Mouse (Mus musculus): ENCODE data around the gene Ap3b1. TPM values are rescaled to one million over a fixed set of nuclear protein-coding genes. Genes with fewer than 3 reads are reported as not detected.
A peak's percentile ranks its signal among the peaks of the same experiment; 100 is the strongest.

The Ap3b1 gene
- polyA plus RNA-seq, 1 experiment from 2014 or later: 41.3 TPM

GRCm38 (mm10) chr13:94573833-94574232 is 215.1 kb downstream of the Ap3b1 start:
- H3K27me3 ChIP-seq (ENCODE audit: control insufficient read depth, insufficient read depth, low read length): peaks cover 26% of the 10 kb centered on the region
- H3K36me3 ChIP-seq (ENCODE audit: control insufficient read depth, insufficient read depth, low read length): no peaks in the 10 kb centered on the region
- H3K9ac ChIP-seq (ENCODE audit: low read length): no peak overlapping the region
- no peak for ATAC-seq (replicated peaks; ENCODE audit: low FRiP score)
- no peak overlapping the region for H3K4me3 ChIP-seq (ENCODE audit: low read depth, low read length)
- H3K9me3 ChIP-seq (ENCODE audit: control insufficient read depth, low read length): no peaks in the 10 kb centered on the region
- H3K4me2 ChIP-seq (ENCODE audit: low read depth, low read length, severe bottlenecking): no peak overlapping the region
- H3K27ac ChIP-seq (ENCODE audit: low read depth, low read length): no peak overlapping the region
- H3K4me1 ChIP-seq (replicated peaks; ENCODE audit: control insufficient read depth, insufficient read depth, low read length): peaks cover 18% of the 10 kb centered on the region
- 98% methylated on average over 7 of the region's 7 CpGs for WGBS
- DNase-seq (ENCODE audit: low spot score): no peak

GRCm38 (mm10) chr13:94575607-94576398 is 217.0 kb downstream of the Ap3b1 start:
- H3K36me3 ChIP-seq (ENCODE audit: control insufficient read depth, insufficient read depth, low read length): no peaks in the 10 kb centered on the region
- no peaks in the 10 kb centered on the region for H3K9me3 ChIP-seq (ENCODE audit: control insufficient read depth, low read length)
- 3% methylated on average over 17 of the region's 17 CpGs for WGBS
- no peak overlapping the region for H3K9ac ChIP-seq (ENCODE audit: low read length)
- H3K4me2 ChIP-seq (ENCODE audit: low read depth, low read length, severe bottlenecking): peak overlapping the region; percentile 28; the same call in 1 of the 2 replicates
- peaks cover 26% of the 10 kb centered on the region for H3K27me3 ChIP-seq (ENCODE audit: control insufficient read depth, insufficient read depth, low read length)
- DNase-seq (ENCODE audit: low spot score) (peak; percentile 69), ATAC-seq (replicated peaks; ENCODE audit: low FRiP score) (peak; percentile 86)
- peak overlapping the region; percentile 53; the same call in 1 of the 2 replicates for H3K27ac ChIP-seq (ENCODE audit: low read depth, low read length)
- peaks cover 18% of the 10 kb centered on the region for H3K4me1 ChIP-seq (replicated peaks; ENCODE audit: control insufficient read depth, insufficient read depth, low read length)
- H3K4me3 ChIP-seq (ENCODE audit: low read depth, low read length): no peak overlapping the region

DNA sequence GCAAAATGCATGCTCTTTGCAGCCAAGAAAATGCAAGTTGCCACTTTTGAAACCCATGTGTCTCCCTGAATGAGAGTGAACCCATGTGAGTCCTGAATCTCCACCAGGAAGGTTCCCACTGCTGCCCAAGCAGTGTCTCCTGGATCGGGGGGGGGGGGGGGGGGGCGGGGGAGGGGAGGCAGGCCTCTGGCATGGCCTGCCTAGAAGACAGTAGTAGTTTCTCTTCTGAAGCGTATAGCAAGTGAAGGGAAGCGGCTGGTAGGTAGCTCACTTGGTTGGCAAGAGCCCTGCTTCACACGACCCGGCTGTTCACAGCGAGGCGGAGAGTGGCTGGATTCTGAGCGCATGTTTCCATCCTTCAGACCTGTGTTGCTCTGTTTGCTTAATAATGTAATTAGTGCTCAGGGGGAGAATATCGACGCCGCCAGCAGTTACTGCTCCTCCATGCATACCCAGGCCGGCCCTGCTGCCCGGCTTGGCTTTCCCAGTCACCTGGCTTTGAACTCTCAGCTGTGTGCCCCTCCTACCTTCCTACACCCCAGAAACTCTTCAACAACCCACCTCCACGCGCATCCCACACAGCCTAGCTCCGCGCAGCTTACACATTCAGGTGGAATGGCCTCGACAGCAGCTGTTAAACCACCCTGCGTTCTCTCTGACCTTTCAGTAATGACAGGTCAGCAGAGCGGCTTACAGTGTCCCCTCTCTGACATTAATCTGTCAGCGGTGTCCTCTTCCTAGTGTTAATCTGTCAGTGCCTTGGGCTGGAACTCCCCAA is 217.8 kb downstream of the Ap3b1 start:
- DNase-seq (ENCODE audit: low spot score) (peak; percentile 62), ATAC-seq (replicated peaks; ENCODE audit: low FRiP score) (peak; percentile 55; the same call in 1 of the 2 replicates)
- Histone ChIP-seq H3K36me3 (ENCODE audit: control insufficient read depth, insufficient read depth, low read length) (no peaks in the 10 kb centered on the region), H3K9me3 (ENCODE audit: control insufficient read depth, low read length) (no peaks in the 10 kb centered on the region), H3K27me3 (ENCODE audit: control insufficient read depth, insufficient read depth, low read length) (peaks cover 26% of the 10 kb centered on the region), H3K4me3 (ENCODE audit: low read depth, low read length) (no peak overlapping the region), H3K4me1 (replicated peaks; ENCODE audit: control insufficient read depth, insufficient read depth, low read length) (peaks cover 18% of the 10 kb centered on the region), H3K9ac (ENCODE audit: low read length) (no peak overlapping the region), H3K4me2 (ENCODE audit: low read depth, low read length, severe bottlenecking) (peak overlapping the region; percentile 26; the same call in 1 of the 2 replicates), H3K27ac (ENCODE audit: low read depth, low read length) (peak overlapping the region; percentile 53; the same call in 1 of the 2 replicates)
- 9% methylated on average over 20 of the region's 22 CpGs for WGBS

DNA sequence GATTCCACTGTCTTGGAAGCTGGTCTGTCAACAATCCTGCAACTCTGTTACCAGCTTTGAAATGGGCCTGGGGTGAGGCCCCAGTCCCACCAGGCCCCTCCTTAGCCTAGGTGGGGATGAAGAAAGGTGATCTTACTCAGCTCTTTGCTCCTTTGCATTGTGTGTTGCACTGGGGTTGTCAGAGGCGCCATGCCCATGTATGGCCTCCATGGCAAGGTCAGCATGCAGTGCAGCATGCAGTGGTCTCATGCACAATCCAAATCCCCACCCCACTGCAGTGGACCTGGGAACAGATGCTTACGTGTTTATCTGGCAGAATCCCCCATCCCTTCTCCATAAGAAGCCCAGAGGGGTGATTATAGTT is 218.4 kb downstream of the Ap3b1 start:
- peaks cover 18% of the 10 kb centered on the region for H3K4me1 ChIP-seq (replicated peaks; ENCODE audit: control insufficient read depth, insufficient read depth, low read length)
- peak; percentile 49 for DNase-seq (ENCODE audit: low spot score)
- H3K4me3 ChIP-seq (ENCODE audit: low read depth, low read length): no peak overlapping the region
- no peak overlapping the region for H3K9ac ChIP-seq (ENCODE audit: low read length)
- 57% methylated on average over 2 of the region's 2 CpGs for WGBS
- no peak overlapping the region for H3K27ac ChIP-seq (ENCODE audit: low read depth, low read length)
- H3K36me3 ChIP-seq (ENCODE audit: control insufficient read depth, insufficient read depth, low read length): no peaks in the 10 kb centered on the region
- no peak overlapping the region for H3K4me2 ChIP-seq (ENCODE audit: low read depth, low read length, severe bottlenecking)
- peaks cover 24% of the 10 kb centered on the region for H3K27me3 ChIP-seq (ENCODE audit: control insufficient read depth, insufficient read depth, low read length)
- no peaks in the 10 kb centered on the region for H3K9me3 ChIP-seq (ENCODE audit: control insufficient read depth, low read length)
- ATAC-seq (replicated peaks; ENCODE audit: low FRiP score): no peak

GRCm38 (mm10) chr13:94595289-94595688 is 236.5 kb downstream of the Ap3b1 start:
- no peak overlapping the region for H3K9ac ChIP-seq (ENCODE audit: low read length)
- DNase-seq (ENCODE audit: low spot score): peak; percentile 59
- H3K27ac ChIP-seq (ENCODE audit: low read depth, low read length): no peak overlapping the region
- H3K36me3 ChIP-seq (ENCODE audit: control insufficient read depth, insufficient read depth, low read length): no peaks in the 10 kb centered on the region
- peaks cover 73% of the 10 kb centered on the region for H3K27me3 ChIP-seq (ENCODE audit: control insufficient read depth, insufficient read depth, low read length)
- H3K4me3 ChIP-seq (ENCODE audit: low read depth, low read length): no peak overlapping the region; the same call in 1 of the 2 replicates
- H3K9me3 ChIP-seq (ENCODE audit: control insufficient read depth, low read length): no peaks in the 10 kb centered on the region
- H3K4me1 ChIP-seq (replicated peaks; ENCODE audit: control insufficient read depth, insufficient read depth, low read length): peaks cover 7% of the 10 kb centered on the region
- peak; percentile 55; the same call in 1 of the 2 replicates for ATAC-seq (replicated peaks; ENCODE audit: low FRiP score)
- WGBS: 2% methylated on average over 14 of the region's 14 CpGs
- peak overlapping the region; percentile 37; the same call in 1 of the 2 replicates for H3K4me2 ChIP-seq (ENCODE audit: low read depth, low read length, severe bottlenecking)

DNA sequence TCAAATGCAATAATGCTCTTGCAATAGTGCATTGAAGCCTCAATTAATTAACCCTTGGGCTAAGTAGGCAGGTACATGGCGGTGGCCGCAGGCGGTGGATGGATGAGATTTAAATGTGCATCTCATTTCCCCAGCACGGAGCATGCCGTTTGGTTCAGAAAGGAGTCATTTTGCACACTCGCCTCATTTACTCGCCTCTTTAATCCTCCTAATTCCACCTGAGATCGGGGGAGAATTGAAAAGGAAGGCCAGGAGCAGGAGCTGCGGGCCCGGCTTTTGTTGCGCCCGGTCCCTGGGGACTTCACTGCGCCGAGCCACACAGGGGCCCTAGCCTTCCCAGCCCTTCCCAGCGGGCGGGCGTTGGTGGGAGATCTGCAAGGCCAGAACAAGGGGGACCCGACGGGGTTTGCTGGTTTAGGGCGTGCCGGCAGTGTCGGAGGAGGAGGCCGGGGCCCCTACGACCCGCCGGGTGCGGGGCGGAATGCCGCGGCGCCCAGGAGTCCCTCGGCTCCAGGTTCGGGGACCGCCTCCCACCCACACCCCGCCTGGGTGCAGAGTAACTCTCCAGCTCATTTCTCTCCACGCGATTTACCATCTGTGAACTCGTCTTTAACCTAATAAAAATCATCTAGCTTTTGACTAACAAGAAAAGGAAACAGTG is 237.1 kb downstream of the Ap3b1 start:
- peaks cover 7% of the 10 kb centered on the region for H3K4me1 ChIP-seq (replicated peaks; ENCODE audit: control insufficient read depth, insufficient read depth, low read length)
- H3K36me3 ChIP-seq (ENCODE audit: control insufficient read depth, insufficient read depth, low read length): no peaks in the 10 kb centered on the region
- under 1% methylated on average over 38 of the region's 38 CpGs for WGBS
- H3K9ac ChIP-seq (ENCODE audit: low read length): no peak overlapping the region
- no peak overlapping the region for H3K27ac ChIP-seq (ENCODE audit: low read depth, low read length)
- peak overlapping the region; percentile 19 for H3K4me3 ChIP-seq (ENCODE audit: low read depth, low read length)
- H3K27me3 ChIP-seq (ENCODE audit: control insufficient read depth, insufficient read depth, low read length): peaks cover 77% of the 10 kb centered on the region
- DNase-seq (ENCODE audit: low spot score) (peak; percentile 68), ATAC-seq (replicated peaks; ENCODE audit: low FRiP score) (peak; percentile 60; the same call in 1 of the 2 replicates)
- H3K4me2 ChIP-seq (ENCODE audit: low read depth, low read length, severe bottlenecking): peak overlapping the region; percentile 37
- H3K9me3 ChIP-seq (ENCODE audit: control insufficient read depth, low read length): no peaks in the 10 kb centered on the region

- Histone ChIP-seq H3K9ac (ENCODE audit: low read length) (no peak overlapping the region), H3K4me1 (replicated peaks; ENCODE audit: control insufficient read depth, insufficient read depth, low read length) (peaks cover 7% of the 10 kb centered on the region), H3K36me3 (ENCODE audit: control insufficient read depth, insufficient read depth, low read length) (no peaks in the 10 kb centered on the region), H3K4me2 (ENCODE audit: low read depth, low read length, severe bottlenecking) (peak overlapping the region; percentile 37), H3K9me3 (ENCODE audit: control insufficient read depth, low read length) (no peaks in the 10 kb centered on the region), H3K27me3 (ENCODE audit: control insufficient read depth, insufficient read depth, low read length) (peaks cover 81% of the 10 kb centered on the region), H3K4me3 (ENCODE audit: low read depth, low read length) (peak overlapping the region; percentile 19), H3K27ac (ENCODE audit: low read depth, low read length) (no peak overlapping the region)
- no peak for ATAC-seq (replicated peaks; ENCODE audit: low FRiP score)
- 11% methylated on average over 20 of the region's 20 CpGs for WGBS
- peak; percentile 55 for DNase-seq (ENCODE audit: low spot score)
These were observed 237.8 kb downstream of the Ap3b1 start for GRCm38 (mm10) chr13:94596386-94597033.

DNA sequence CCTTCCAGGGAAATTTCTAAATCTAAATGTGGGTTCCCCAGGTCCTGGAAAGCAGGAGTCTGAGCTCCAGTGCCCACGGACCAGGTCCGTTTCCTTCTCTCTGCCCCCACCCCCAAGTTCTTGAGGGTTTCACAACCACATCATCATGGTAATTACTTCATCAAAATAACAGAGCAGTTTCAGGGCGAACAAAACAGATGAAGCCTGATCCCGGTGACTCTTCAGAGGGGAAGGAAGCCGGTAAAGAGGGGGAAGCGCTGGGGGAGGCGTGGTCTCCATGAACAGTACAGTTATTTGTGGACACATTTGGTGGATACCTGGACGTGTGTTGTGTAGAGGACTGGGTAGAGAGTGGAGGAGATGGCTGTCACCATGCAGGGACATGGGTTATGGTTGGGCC is 241.0 kb downstream of the Ap3b1 start:
- Histone ChIP-seq H3K36me3 (ENCODE audit: control insufficient read depth, insufficient read depth, low read length) (no peaks in the 10 kb centered on the region), H3K4me1 (replicated peaks; ENCODE audit: control insufficient read depth, insufficient read depth, low read length) (peaks cover 7% of the 10 kb centered on the region), H3K9ac (ENCODE audit: low read length) (no peak overlapping the region), H3K27me3 (ENCODE audit: control insufficient read depth, insufficient read depth, low read length) (peaks cover 94% of the 10 kb centered on the region), H3K4me3 (ENCODE audit: low read depth, low read length) (no peak overlapping the region), H3K27ac (ENCODE audit: low read depth, low read length) (no peak overlapping the region), H3K4me2 (ENCODE audit: low read depth, low read length, severe bottlenecking) (no peak overlapping the region), H3K9me3 (ENCODE audit: control insufficient read depth, low read length) (no peaks in the 10 kb centered on the region)
- ATAC-seq (replicated peaks; ENCODE audit: low FRiP score): no peak
- DNase-seq (ENCODE audit: low spot score): peak; percentile 41
- WGBS: 52% methylated on average over 8 of the region's 8 CpGs
